Mouse (Mus musculus): ENCODE data around the gene Acbd7. TPM values are rescaled to one million over a fixed set of nuclear protein-coding genes. Genes with fewer than 3 reads are reported as not detected.

The Acbd7 gene
- total RNA-seq, 2 experiments from 2014 or later = not detected

DNA sequence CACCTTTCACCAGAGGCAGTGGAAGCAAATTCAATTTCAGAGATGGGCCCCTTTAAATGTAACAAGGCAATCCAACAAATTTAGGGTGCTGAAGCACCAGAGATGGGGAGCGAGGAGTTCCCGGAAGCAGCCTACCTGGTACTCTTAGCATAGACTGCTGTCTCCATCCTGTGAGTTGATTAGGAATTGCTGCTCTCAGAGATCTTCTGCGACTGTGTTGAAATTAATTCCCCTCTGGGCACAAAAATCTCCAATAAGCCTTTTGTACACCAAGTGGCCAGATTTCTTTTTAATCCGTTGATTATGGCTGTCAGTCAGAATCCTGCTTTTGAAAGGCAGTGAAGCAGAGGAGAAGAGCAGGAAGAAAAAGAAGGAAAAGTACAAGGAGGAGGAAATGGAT, 29.2 kb downstream of the Acbd7 start:
- DNase-seq (ENCODE audit: low spot score in 2 of 2) = no peak

DNA sequence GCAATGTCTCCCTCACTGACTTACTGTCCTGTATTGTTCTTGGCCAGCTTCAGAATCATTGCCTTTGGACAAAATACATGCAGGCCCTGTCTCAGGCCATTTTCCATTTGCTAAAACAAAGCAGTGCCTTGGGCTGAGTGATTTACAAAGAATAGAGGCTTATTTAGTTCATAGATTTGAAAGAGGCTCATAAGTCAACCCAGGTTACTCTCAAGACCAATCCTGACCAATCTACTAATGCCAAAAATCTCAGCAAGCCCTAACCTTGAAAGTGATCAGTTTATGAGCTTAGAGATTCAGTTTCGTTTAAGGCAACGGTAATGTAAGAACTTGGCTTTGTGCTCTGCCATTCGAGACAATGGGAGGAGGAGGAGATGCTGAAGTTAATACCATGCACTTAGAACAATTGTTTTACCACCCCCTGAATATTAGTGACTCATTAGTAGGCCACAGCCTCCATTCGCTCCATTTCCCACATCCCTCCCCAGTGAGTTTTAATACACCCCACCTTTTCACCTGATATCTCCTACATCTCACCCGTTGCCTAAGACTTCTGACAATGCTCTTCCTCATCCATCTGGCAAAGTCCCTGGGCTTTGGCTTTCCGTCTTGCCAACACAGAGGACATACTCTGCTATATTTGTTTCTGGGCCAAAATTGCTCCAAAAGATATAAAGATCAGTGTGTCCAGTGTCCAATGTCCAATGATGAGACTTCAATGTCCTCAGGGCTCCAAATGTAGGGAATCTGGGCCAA, 51.3 kb downstream of the Acbd7 start:
- no peak for DNase-seq (ENCODE audit: low spot score in 2 of 2)

Other genes with a start within 250 kb of the Acbd7 start
- gene Fam171a1, start 221.9 kb upstream of the Acbd7 start, total RNA-seq (2021) = 10 to 100 TPM; 46.7 to 50.3 TPM
- 10 to 100 TPM; 66.8 to 72.4 TPM for gene Nmt2, start 52.0 kb upstream of the Acbd7 start, total RNA-seq (2021)
- 10 to 100 TPM; 10.8 to 10.9 TPM for gene Rpp38, start 3.5 kb upstream of the Acbd7 start, total RNA-seq (2021)
- under 1 TPM in 1 of 2 experiments, not detected in 1; 0.20 TPM for gene Olah, start 61.0 kb downstream of the Acbd7 start, total RNA-seq (2021)
- 1 to 10 TPM in 1 of 2 experiments, under 1 TPM in 1; 0.67 to 2.3 TPM for gene Meig1, start 86.5 kb downstream of the Acbd7 start, total RNA-seq (2021)
- 10 to 100 TPM in 1 of 2 experiments, 1 to 10 TPM in 1; 8.7 to 12.2 TPM for gene Dclre1c, start 88.0 kb downstream of the Acbd7 start, total RNA-seq (2021)
- 1 to 10 TPM; 2.9 to 3.9 TPM for gene Suv39h2, start 138.9 kb downstream of the Acbd7 start, total RNA-seq (2021)
- 1 to 10 TPM; 4.8 to 5.7 TPM for gene Gm45902, start 176.6 kb downstream of the Acbd7 start, total RNA-seq (2021)
- 10 to 100 TPM; 59.5 to 61.7 TPM for gene Hspa14, start 176.6 kb downstream of the Acbd7 start, total RNA-seq (2021)
- gene Cdnf, start 176.9 kb downstream of the Acbd7 start, total RNA-seq (2021) = 1 to 10 TPM; 1.8 to 2.1 TPM
- gene Fam107b, start 234.3 kb downstream of the Acbd7 start, total RNA-seq (2021) = 10 to 100 TPM; 23.6 to 36.7 TPM